Comparison of ENCODE assay signal across 10 mouse cellular contexts in the genomic region with DNA sequence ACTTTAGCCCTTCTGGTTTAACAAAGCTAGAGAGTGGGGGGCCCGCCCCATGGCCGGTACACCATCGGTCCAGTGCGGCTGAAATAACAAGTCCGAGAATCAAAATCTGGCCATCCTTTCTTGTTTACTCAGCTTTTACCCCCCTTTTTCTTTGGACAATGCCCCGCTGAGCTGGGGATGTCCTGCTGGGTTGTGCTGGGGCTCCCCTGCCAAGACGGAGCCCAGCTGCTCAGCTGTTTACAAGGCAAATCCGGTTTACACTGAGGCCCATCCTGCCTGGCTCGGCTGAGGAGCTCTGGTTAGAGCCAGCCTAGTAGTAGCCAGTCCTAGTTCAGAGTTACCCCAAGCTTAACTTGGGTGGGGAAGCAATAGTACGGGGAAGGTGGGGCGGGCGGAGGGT.
A peak's percentile ranks its signal among the peaks of the same experiment; 100 is the strongest.
DNase-seq lines count a peak whose midpoint lies in the region; ATAC-seq lines count a peak whose summit lies in the region.
"Had no signal": no experiment of that assay in that cellular context is flagged by ENCODE, and none has a peak within 500 bp of the region (broad histone marks: within the 10 kb centered on the region; RNA-seq: fewer than 3 reads in every experiment).

No protein-coding gene starts in this region.

- 36% methylated on average over 12 of the region's 12 CpGs for WGBS in intestine, embryonic 14.5 days
- 30% methylated on average over 12 of the region's 12 CpGs for WGBS in midbrain, embryonic 13.5 days

- H3K9ac ChIP-seq in intestine, embryonic 14.5 days (ENCODE audit: low read length): no peak overlapping the region
- H3K9ac ChIP-seq in midbrain, embryonic 13.5 days (replicated peaks): no peak overlapping the region
- H3K9ac ChIP-seq: embryonic facial prominence, embryonic 12.5 days had no signal

- H3K27me3 ChIP-seq in intestine, embryonic 14.5 days (replicated peaks; ENCODE audit: control insufficient read depth, insufficient read depth, low read length): 0 out of 2 replicates have a peak, but pooled peaks cover 2% of the 10 kb centered on the region
- peaks cover 51% of the 10 kb centered on the region for H3K27me3 ChIP-seq in midbrain, embryonic 13.5 days
- H3K27me3 ChIP-seq: embryonic facial prominence, embryonic 12.5 days had no signal

- H3K4me1 ChIP-seq in intestine, embryonic 14.5 days (replicated peaks; ENCODE audit: control insufficient read depth, insufficient read depth, low read length): peaks cover 9% of the 10 kb centered on the region
- H3K4me1 ChIP-seq in midbrain, embryonic 13.5 days (replicated peaks): peaks cover 11% of the 10 kb centered on the region
- H3K4me1 ChIP-seq: embryonic facial prominence, embryonic 12.5 days had no signal

- no peaks in the 10 kb centered on the region for H3K9me3 ChIP-seq in intestine, embryonic 14.5 days (ENCODE audit: control insufficient read depth, low read length)
- no peaks in the 10 kb centered on the region for H3K9me3 ChIP-seq in midbrain, embryonic 13.5 days
- H3K9me3 ChIP-seq: embryonic facial prominence, embryonic 12.5 days had no signal

- ATAC-seq in intestine, embryonic 14.5 days (replicated peaks; ENCODE audit: low FRiP score, low TSS enrichment, low read depth): peak; percentile 77; the same call in 1 of the 2 replicates
- 0 out of 2 replicates have a peak, but pooled peaks have one; percentile 59 for ATAC-seq in midbrain, embryonic 13.5 days

- H3K36me3 ChIP-seq in intestine, embryonic 14.5 days (ENCODE audit: control insufficient read depth, insufficient read depth, low read length): no peaks in the 10 kb centered on the region
- no peaks in the 10 kb centered on the region for H3K36me3 ChIP-seq in midbrain, embryonic 13.5 days
- H3K36me3 ChIP-seq: embryonic facial prominence, embryonic 12.5 days had no signal

- DNase-seq in cerebellum, adult 9-10 months: peak; percentile 9
- DNase-seq in cerebellum, adult 18-20 months: no peak
- DNase-seq in layer of hippocampus, adult 11-12 months (ENCODE audit: low spot score): peak; percentile 9
- no peak for DNase-seq in layer of hippocampus, adult 9-10 months (ENCODE audit: low spot score)
- no peak for DNase-seq in intestine, embryonic 14.5 days (ENCODE audit: low spot score)
- DNase-seq in testis, postnatal 14 days (ENCODE audit: low spot score): no peak
- DNase-seq in left cerebral cortex, adult 18-20 months (ENCODE audit: low spot score in 2 of 2): no peak

- no peak overlapping the region; the same call in 1 of the 2 replicates for H3K4me2 ChIP-seq in intestine, embryonic 14.5 days (ENCODE audit: low read length)
- no peak overlapping the region for H3K4me2 ChIP-seq in midbrain, embryonic 13.5 days (replicated peaks)
- H3K4me2 ChIP-seq: embryonic facial prominence, embryonic 12.5 days had no signal

- peak overlapping the region; percentile 43; the same call in 1 of the 2 replicates for H3K27ac ChIP-seq in intestine, embryonic 14.5 days (ENCODE audit: low read depth)
- H3K27ac ChIP-seq in midbrain, embryonic 13.5 days: no peak overlapping the region
- H3K27ac ChIP-seq: embryonic facial prominence, embryonic 12.5 days; heart, adult 2 months had no signal

- H3K4me3 ChIP-seq in intestine, embryonic 14.5 days (ENCODE audit: low read depth, low read length): no peak overlapping the region
- H3K4me3 ChIP-seq in midbrain, embryonic 13.5 days (replicated peaks): no peak overlapping the region
- H3K4me3 ChIP-seq: embryonic facial prominence, embryonic 12.5 days; heart, adult 2 months had no signal

Comparison
In these comparisons a context has a peak if more than half of its experiments do, and no peak if none do; other contexts are left out.
1. DNase-seq: peak in cerebellum, adult 9-10 months (single experiment) and layer of hippocampus, adult 11-12 months (single experiment); none in cerebellum, adult 18-20 months (0 of 2), layer of hippocampus, adult 9-10 months (single experiment), intestine, embryonic 14.5 days (single experiment), testis, postnatal 14 days (single experiment) and left cerebral cortex, adult 18-20 months (0 of 2).